Mouse (Mus musculus) retina, postnatal 7 days (tissue): ENCODE results near the gene Macrod1.

Experiments
- DNase-seq: peaks from one replicate; pipeline ENCODE4 v3.0.0-alpha.2; 2012; ENCODE audit warnings: low read depth, low spot score

Gene Macrod1

DNA sequence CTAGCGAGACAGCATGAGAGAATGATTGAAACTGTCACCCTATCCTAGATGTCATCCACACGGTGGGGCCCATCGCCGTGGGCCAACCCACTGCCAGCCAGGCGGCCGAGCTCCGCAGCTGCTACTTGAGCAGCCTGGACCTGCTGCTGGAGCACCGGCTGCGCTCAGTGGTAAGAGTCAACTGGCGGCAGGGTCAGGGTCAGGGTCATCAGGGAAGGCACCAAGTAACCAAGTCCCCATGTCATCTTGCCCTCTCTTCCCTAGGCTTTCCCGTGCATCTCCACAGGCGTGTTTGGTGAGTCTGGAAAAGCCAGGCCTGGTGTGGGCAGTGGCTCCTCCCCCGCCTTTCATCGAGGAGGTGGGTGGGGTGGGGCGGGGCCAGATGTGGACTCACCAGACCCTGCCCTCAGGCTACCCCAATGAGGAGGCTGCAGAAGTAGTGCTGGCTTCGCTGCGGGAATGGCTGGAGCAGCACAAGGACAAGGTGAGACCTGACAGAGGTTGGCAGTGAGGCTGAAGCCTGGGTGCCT, 140.2 kb downstream of the Macrod1 start:
- DNase-seq, result no peak

DNA sequence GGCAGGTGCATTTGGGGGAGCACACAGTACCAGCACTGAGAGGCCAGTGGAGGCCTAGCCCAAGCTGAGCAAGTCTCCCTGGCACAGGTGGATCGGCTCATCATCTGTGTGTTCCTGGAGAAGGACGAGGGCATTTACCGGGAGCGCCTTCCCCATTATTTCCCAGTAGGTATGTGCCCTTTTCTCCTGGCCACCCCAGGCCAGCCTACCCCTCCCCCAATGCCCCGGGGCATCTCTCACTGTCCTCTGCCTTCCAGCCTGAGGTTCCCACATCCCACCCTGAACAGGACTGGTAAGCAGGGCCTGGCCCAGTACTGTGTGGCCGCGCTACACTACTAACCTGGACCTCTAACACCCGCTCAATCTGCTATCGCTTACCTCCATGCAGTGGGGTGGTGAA, 140.8 kb downstream of the Macrod1 start:
- DNase-seq, result no peak

DNA sequence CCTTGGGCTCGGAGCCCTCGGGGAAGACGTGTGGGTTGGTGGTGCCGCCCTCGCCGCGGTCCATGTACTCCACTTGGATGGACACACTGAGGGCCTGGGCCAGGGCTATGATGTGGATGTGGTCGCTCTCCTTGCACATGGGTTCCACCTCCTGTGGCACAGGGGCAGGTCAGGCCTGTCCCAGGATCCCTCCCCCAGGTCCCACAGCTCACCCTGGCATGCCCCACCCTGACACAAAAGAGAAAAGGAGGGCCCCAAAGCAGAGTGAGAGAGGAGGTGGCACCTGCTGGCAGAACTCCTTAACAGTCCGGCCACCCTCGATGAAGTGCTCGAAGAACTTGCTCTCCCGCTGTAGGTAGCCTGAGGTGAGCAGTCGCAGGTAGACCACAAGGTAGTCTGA, 142.5 kb downstream of the Macrod1 start:
- DNase-seq, result no peak

DNA sequence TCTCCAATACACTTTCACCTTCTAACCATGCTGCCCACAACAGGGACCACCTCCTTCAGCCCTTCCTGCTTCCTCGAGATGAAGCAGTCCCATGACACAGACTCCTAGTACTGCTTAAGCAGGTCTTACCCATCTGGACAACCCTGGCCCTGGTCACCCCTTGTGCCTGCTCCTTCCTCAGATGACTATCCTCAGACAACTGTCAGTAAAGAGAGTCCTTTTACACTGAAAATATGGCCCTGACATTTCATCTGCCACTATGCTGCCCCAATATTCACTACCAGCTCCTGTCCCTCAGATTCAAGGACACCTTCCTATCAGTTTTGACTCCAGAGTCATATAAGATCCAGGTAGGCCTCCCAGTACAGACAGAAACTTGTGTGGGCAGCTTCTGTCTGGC, 143.8 kb downstream of the Macrod1 start:
- DNase-seq, result no peak

DNA sequence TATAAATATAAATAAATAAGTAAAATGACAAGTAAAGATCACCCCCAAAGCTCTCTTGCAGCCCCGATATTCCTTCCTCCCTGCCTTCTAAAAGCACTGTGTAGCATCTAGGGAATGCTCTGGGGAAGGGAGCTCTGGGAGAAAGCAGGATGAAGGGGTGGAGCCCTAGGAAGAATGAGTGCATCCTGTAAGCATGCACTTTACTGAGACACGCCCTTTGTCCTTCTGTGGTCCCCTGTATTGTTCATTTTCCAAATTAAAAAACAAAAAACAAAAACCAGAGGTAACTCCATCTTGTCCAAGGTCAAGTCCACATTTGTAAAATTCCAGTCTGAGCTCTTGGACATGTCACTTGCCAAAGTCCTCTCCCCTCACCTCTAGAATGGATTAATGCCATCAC, 148.3 kb downstream of the Macrod1 start:
- no peak for DNase-seq

DNA sequence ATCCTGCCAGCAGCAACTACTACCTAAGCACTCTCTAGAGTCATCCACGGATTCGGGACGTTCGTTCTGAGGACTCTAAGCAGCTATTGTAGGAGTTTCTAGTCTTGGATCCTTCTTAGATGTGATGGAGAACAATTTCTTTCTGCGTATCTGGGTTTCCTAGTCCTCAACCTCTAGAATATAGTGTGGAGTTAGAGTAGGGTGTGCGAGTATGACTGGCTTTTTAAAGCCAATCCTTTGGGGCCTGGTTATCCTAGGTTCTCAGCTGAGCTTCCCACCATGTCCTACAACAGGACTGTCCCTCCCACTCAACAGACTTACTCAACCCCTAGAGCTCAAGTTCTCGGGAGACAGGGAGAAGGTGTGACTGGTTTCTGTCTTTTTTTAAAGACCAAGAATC, 148.7 kb downstream of the Macrod1 start:
- no peak for DNase-seq

DNA sequence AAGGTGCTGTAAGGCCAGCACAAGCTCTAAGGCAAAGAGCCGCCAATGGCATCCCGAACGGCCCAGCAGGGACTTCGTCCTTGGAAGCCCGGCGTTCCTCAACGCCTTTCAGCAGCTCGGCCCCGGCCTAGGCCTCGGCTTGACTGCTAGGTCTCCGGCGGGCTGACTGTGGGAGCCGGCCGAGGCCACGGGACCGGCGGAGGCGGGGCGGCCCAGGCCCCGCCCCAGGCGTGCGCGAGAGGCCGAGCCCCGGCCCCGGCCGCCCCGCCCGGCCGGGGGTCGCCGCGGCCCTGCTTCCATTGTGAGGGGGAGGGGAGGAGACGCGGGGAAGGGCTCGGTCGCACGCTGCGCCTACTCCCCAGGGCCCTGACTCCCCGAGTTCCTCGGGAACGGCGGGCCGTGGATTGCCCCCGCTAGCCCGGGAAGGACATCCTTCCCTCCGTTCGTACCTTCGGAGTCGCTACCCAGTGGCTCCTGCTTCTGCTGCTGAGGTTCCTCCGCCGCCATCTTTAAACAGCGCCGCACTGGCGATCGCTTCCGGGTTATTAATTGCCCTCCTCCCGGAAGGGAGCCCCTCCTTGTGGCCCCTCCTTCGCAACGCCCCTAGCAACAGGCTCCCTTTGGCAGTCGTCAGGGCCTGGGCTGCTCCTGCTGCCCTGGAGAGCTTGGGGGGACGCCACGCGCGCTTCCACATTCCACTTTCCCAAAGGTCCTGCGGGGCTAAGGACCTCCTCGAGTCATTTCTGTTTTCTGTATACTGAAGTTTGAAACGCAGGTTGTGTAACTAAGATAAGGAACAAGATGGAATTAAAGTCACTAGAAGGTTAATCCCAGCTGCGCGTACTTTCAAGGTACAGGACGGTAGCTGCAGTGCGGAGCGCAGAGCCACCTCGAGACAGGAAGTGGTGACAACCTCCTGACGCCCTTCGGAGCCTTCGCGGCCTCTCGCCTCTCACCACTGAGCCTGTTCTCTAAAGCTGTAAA, 149.4 kb downstream of the Macrod1 start, which contains the start of gene Otub1:
TSS of gene Otub1 (minus strand) at position 564 of the 984 bp plus-strand sequence.
- DNase-seq, result peak; percentile 88

DNA sequence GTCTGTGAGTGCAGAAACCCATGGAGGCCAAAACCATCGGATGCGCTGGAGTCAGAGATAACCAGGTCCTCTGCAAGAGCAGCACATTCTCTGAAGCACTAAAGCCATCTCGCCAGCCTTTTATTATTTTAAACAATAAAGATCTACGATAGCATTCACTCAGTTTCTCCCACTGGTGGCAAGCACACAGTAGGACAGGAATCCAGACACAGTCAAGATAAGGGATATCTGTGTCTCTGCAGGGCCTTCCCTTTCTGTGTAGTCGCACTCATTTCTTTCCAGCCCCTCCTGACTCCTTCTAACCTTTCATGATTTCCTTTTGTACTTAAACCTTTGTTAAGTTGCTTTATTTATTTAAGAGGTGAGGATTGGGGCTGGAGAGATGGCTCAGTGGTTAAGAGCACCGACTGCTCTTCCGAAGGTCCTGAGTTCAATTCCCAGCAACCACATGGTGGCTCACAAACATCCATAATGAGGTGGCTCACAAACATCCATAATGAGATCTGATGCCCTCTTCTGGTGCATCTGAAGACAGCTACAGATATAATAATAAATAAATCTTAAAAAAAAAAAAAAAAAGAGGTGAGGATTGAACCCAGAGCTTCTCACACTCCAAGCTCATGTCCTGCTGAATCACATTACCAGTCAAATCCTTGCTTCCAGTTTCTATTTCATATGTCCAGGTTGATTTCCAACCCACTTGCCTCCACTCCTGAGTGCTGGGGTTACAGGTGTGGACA, 153.5 kb downstream of the Macrod1 start:
- DNase-seq, result no peak

DNA sequence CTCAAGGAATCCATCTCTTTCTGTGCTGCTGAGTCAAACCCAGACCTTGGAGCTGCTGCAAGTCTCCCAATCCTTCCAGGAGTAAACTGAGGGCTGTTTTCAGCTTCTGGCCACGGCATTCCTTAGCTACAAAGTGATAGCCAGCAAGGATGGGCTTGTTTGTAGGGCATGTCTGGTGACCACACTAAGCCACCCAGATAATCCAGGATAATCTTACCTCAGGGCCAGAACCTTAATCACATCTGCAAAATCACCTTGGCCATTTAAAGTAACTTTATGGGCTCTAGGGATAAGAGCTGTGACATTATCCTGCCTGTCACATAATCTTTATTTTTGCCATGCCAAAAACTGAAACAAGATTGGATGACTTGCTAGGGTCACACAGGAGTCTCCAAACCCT, 155.6 kb downstream of the Macrod1 start:
- peak; percentile 49 for DNase-seq

DNA sequence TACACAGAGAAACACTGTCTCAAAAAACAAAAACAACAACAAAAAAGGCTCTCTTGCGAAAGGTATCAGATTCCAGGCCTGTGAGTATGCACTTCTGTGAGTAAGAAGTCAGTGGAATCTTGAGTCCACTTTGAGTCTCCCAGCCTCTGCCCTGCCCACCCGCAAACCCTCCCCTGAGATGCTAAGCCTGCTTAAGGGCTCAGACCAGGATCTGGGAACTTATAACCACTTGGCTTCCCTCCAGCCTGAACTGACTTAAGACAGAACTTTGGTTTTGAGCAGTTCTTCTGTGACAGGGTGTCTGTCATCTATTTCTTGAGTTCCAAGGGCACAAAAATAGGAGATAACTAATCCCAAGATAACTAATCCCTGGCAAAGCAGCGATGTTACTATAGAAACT, 156.4 kb downstream of the Macrod1 start:
- DNase-seq, result peak; percentile 70

DNA sequence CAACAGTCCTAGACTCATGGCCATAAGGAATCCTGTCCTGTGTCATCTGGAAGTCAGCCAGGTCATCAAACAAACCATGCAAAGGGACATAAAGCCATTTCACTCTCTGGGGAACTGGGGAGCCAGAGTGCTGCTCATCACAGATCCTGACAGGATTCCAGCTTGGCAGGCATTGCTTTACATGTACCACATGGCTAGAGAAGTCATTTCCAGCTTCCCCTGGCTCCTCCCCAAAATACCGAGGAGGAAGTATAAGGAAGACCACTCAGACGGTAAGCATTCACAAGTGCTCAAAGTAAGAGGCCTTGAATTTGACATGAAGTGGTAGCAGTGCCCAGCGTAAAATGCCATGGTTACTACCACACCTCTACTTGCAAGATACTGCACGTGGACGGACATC, 157.9 kb downstream of the Macrod1 start:
- DNase-seq, result no peak

DNA sequence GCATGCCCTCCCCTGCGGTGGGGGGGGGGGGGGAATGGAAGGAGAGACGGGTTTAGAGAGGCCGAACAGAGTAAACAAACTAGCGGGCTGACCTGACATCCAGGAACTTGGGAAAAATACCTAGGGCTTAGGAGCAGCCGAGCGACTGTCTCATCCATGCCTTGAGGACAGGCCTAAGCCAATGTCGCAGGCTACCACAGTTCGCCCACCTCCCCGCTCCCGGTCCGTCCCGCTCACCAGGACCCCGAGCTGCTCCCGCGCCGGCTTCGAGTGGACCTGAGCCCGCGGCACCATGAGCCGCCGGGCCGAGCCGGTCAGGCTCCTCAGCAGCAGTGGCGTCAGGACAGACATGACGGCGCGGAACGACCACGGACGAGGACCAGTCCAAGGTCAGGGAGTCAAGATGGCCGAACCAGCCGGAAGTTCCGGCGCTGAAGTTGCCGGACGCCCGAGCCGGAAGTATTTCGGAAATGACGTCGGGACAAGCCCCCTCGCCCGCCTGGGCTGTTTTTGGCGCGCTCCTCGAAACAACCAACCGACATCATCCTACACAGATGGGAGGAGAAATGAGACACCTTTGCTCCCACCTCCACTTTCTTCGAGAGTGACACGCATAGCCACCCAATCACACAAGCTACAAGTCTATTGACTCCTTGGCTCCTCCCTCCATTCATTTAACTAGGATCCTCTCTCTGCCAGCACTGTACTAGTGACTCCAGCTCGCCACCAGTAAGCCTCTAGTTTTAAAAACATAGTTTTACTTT, 160.7 kb downstream of the Macrod1 start, which contains the start of gene Cox8a:
TSS of gene Cox8a (minus strand) at position 455 of the 764 bp plus-strand sequence.
- DNase-seq, result peak; percentile 96

DNA sequence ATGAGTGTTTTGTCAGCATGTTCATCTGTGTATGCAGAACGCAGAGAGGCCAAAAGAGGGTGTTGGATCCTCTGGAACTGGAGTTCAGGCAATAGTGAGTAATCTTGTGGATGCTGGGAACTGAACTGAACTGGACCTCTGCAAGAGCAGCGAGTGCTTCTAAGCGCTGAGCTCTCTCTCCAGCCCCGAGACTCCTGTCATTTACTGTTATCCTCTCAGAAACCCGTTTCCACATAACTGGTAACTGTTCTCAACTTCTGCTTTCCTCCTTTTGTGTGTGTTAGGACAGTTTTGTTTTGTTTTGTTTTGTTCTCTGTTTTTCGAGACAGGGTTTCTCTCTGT, 161.3 kb downstream of the Macrod1 start:
- DNase-seq, result no peak

DNA sequence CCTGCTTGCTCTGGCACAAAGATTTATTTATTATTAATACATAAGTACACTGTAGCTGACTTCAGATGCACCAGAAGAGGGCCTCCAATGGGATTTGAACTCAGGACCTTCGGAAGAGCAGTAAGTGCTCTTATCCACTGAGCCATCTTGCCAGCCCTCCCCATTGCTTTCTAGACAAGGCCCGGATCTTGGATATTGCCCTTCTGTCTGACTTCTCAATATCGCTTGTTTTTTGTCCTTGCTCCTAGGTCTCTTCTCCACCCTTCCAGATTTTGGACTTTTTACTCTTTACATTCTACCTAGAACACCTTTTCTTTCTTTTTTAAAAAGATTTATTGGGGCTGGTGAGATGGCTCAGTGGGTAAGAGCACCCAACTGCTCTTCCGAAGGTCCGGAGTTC, 162.1 kb downstream of the Macrod1 start:
- DNase-seq, result no peak

DNA sequence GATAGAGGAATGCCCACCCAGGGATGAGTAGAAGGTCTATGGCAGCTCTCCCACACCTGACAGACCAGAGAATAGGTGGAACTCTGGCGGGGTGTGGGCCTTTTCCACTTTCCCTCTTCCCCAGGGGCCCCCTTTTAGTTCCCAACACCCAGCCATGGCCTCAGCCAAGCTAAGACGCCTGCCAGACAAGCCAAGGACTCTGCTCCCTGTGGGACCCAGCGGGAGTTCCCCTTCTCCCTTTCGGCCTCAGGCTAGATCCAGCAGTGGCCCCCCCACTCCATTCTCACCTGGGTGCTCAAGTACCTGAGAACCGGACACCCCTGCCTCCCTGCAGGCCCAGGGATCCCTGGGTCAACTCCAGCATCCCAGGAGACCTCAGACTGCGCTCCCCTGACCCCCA, 165.6 kb downstream of the Macrod1 start:
- no peak for DNase-seq

DNA sequence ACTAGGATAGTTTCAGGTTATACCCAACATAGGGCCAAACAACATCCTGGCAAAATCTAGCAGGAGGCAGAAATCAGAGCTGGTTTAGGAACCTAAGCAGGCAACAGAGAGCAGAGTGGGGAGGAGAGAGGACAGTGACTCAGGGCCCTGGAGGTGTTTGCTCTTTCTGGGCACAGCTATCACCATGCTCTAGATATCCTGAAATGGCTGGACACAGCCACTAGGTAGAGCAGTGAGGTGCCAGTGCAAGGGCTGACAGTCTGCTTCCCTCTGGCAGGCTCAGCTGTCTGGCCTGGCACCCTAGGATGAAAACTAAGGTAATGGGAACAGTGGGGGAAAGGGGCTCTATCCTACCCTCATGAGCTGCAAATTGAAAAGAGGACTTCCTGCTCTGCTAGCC, 166.9 kb downstream of the Macrod1 start:
- DNase-seq, result no peak

DNA sequence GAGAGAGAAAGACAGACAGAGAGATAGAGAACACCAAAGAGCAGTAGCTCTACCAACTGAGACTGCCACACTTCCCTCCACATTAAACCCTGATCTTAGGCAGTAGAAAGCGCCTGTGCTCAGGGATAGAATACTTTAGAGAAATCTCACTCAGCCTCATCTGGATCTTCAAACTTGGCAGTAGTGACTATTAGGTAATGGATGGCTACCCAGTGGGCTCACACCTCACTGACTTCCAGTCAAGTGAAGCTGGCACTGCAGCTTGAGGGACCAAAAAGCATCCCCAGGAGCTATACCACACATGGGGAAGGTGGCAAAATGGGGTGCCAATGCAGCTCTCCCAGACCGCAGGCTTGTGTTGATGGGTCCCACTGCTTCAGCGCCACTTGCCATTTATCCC, 167.6 kb downstream of the Macrod1 start:
- no peak for DNase-seq

DNA sequence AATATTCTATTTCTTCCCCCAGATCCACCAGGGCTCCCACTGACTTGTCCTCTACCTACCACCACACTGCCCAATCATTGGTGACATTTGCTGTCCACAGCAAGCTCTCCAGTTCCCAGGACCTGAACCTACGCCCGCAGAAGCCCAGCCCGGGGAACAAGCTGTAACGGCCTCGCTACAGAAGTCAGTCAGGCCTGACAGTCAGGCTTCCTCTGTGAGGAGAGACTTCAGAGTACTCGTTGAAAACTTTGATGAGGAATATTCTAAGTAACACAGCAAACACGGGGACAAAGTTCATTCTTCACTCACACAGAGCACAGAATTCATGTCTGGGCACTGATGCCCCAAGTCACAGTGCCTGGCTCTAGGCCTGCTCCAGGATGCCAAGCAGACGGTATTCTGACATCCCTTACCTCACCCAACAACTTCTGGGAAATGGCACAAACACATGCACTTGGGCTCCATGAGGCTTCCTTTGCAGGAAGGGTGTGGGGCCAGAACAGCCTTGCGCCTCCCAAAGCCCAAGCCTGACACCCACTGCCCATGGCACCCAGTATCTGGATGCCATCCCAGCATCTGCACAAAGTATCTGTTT, 168.6 kb downstream of the Macrod1 start:
- no peak for DNase-seq

DNA sequence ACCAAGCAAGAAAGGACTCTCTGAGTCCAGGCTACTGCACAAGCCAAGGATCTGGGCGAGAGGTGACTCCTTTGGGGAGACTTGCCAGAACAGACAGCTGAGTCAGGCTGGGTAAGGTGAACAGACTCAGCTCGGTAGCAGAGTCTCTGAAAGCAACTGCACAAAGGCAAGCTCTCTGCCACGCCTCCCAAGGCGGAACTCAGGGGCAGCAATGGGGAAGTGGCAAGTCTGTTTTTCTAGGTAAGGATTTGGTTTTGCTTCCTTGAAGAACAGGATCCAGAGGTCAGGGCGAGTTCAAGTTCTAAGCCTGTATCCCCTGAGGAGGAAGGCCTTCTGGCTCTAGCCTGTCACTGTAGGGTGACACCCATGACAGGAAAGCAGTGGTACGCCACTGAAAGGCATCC, 169.9 kb downstream of the Macrod1 start:
- no peak for DNase-seq

DNA sequence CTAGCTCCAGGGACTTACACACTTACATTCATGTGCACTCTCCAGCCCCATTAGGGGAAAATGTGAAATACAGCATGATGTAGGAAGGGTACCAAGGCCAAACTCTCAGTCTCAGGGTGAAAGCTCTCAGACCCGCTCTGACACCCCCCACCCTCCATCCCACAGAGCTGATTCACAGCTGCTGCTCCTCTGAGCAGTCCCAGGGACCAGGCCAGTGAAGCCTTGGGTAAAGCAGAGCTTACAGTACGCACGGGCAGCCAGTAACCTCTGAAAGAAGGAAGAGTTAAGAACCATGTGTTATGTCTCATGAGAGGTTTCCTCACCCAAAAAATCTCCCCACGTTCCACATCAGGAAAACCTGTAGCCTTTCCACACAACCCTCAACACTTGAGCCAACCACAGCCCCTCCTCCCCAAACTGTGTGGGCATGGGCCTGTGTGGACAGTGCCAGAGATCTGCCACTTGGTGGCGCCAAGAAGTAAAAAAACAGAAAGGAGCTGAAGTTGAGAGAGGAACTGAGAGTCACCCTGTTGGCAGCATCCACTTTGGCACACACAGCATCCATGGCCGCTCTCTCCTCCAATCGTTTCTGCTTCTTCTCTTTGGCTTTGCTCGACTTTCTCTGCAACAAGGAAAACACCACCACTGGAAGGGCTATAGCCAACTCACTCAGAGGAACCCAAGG, 178.1 kb downstream of the Macrod1 start:
- DNase-seq, result peak; percentile 71

DNA sequence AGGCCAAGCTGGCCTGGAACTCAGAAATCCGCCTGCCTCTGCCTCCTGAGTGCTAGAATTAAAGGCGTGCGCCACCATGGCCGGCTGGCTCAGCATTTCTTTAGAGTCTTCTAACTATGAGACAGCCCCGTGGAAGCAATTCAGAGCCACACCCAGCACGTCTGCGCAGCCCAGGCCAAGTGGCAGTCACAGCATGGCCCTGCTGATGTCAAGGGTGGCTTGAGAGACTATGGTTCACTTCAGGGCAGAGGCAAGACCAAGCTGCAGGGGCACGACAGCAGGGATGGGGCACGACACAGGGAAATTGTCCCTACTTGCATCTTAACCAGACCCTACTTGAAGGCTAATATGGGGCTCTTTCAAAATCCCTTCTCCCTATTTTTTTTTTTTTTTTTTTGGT, 178.9 kb downstream of the Macrod1 start:
- DNase-seq, result no peak
